Mouse (Mus musculus) ES-E14 (cell line): Measurements from ENCODE around the gene Megf9. TPM values are rescaled to one million over a fixed set of nuclear protein-coding genes. Genes with fewer than 3 reads are reported as not detected.

Source experiments
- DNase-seq: peaks from one replicate; pipeline ENCODE4 v3.0.0-alpha.2; 2013; ENCODE audit warnings: low read depth, low spot score
- H3K27ac ChIP-seq: 2 replicates; pipeline ENCODE4 v1.5.1; 2012; ENCODE audit warnings: low read depth, mild to moderate bottlenecking, low read length, moderate library complexity, mixed read lengths; ENCODE audit not compliant: poor library complexity, insufficient read depth, severe bottlenecking
- H3K36me3 ChIP-seq: 2 replicates; pipeline ENCODE4 v1.6.1; 2012; ENCODE audit warnings: mild to moderate bottlenecking, low read length, moderate library complexity, mixed read lengths; ENCODE audit not compliant: control insufficient read depth, poor library complexity, insufficient read depth, severe bottlenecking
- H3K4me1 ChIP-seq, 2 experiments: fragments of 150-350 bp in 1 of 2; sonication (generic) in 1 of 2; 2 replicates each; pipeline ENCODE4 v1.6.1; 2012; ENCODE audit warnings: low read length in 2 of 2, mild to moderate bottlenecking in 1 of 2, mixed read lengths in 1 of 2; ENCODE audit not compliant: control insufficient read depth in 2 of 2, insufficient read depth in 2 of 2, poor library complexity in 1 of 2
- H3K4me3 ChIP-seq, 2 experiments: fragments of 150-350 bp in 1 of 2; sonication (generic) in 1 of 2; 2 replicates each; pipeline ENCODE4 v1.5.1; 2012; ENCODE audit warnings: low read length in 2 of 2, low read depth in 1 of 2, mild to moderate bottlenecking in 1 of 2, mixed read lengths in 1 of 2; ENCODE audit not compliant: insufficient read depth in 1 of 2, poor library complexity in 1 of 2, severe bottlenecking in 1 of 2
- H3K9ac ChIP-seq: 2 replicates; pipeline ENCODE4 v1.6.1; 2012; ENCODE audit warnings: low read depth, mild to moderate bottlenecking, low read length, mixed read lengths; ENCODE audit not compliant: poor library complexity, insufficient read depth, severe bottlenecking
- H3K9me3 ChIP-seq: fragments of 150-350 bp; sonication (generic); 2 replicates; pipeline ENCODE4 v1.6.1; 2012; ENCODE audit warnings: low read depth, mild to moderate bottlenecking, low read length; ENCODE audit not compliant: control insufficient read depth, insufficient read depth
- CHD2 ChIP-seq: IDR thresholded peaks from 2 replicates; pipeline ENCODE4 v1.6.1; 2014; ENCODE audit warnings: mild to moderate bottlenecking, low read depth, low read length, inconsistent platforms
- HCFC1 ChIP-seq: IDR thresholded peaks from 2 replicates; pipeline ENCODE4 v1.6.1; 2012; ENCODE audit warnings: low read length, inconsistent platforms, borderline replicate concordance; ENCODE audit not compliant: insufficient read depth
- MAFK ChIP-seq: IDR thresholded peaks from 2 replicates; pipeline ENCODE4 v1.6.1; 2014; ENCODE audit warnings: mild to moderate bottlenecking, low read depth, low read length, inconsistent platforms; ENCODE audit not compliant: insufficient read depth
- ZC3H11A ChIP-seq: IDR thresholded peaks from 2 replicates; pipeline ENCODE4 v1.6.1; 2012; ENCODE audit warnings: low read depth, mild to moderate bottlenecking, inconsistent platforms, low read length, borderline replicate concordance
- ZNF384 ChIP-seq: IDR thresholded peaks from 2 replicates; pipeline ENCODE4 v1.6.1; 2012; ENCODE audit warnings: low read depth, low read length, inconsistent platforms
- in situ Hi-C, 2 experiments: fragments of 600-800 bp; cut with MboI; formaldehyde crosslinking; loops; one replicate each; pipeline ENCODE4 v1.15.1; 2025; ENCODE audit warnings: low sequenced_read_pairs in 2 of 2, inconsistent platforms in 1 of 2; ENCODE audit not compliant: unreplicated experiment in 2 of 2
- total RNA-seq: library from RNA; depleted of rRNA; stranded (reverse); fragments of 300-350 nt; gene quantifications from 2 replicates; pipeline ENCODE4 v1.2.3, GENCODE M21; 2012

Megf9 gene
- total RNA-seq, 1 experiment = 2.2 TPM

DNA sequence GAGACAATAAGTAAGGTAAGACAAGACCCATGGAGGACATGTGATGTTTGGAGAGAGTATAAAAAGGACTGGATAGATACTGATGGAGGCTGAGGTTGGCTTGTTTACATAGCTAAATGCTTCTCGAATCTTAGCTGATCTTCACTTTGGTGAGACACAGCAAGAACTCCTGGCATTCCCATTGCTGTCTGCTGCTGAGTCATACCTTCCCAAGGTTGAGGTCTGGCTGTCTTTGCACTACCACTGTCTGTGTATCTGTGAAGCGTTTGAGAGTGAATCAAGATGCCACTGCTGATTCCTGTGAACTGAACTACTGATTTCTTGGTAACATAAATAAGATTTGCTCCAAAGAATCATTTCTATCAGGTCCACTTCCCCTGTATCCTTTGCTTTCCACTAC is 19.1 kb upstream of the Megf9 start:
- no peak overlapping the region for H3K27ac ChIP-seq
- no peak overlapping the region for H3K4me3 ChIP-seq
- H3K36me3 ChIP-seq = no peaks in the 10 kb centered on the region
- no peaks in the 10 kb centered on the region for H3K4me1 ChIP-seq
- H3K9me3 ChIP-seq = no peaks in the 10 kb centered on the region
- H3K9ac ChIP-seq = no peak overlapping the region
- DNase-seq = no peak
- TF ChIP-seq CHD2 (no peak), ZNF384 (no peak), HCFC1 (no peak), MAFK (no peak), ZC3H11A (no peak)
- in situ Hi-C loops = no loop called here

DNA sequence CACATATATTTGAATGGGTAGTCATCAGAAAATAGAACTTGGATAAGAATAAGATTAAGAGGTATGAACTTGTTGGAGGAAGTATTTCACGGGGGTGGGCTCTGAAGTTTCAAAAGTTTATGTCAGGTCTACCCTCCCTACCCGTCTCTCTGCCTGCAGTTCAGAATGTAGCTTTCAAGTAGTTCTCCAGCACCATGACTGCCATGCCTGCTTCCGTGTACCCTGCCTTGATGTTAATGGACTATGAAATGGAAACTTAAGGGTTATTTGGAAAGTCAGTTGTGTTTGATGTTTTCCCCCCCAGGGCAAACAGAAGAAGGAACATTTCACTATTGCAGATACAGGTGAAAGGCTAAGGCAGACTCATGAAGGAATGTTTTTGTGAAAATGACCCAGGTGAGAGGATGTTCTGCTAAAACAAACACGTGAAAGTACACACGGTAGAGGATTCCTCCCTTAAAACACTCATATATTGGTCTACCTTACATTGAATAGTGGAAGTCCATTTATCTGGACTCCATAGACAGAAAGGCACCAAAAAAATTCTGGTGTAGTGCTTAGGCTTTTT is 18.5 kb upstream of the Megf9 start:
- H3K9me3 ChIP-seq = no peaks in the 10 kb centered on the region
- no peak overlapping the region for H3K4me3 ChIP-seq
- H3K9ac ChIP-seq = no peak overlapping the region
- no peaks in the 10 kb centered on the region for H3K36me3 ChIP-seq
- TF ChIP-seq ZC3H11A = no peak
- TF ChIP-seq CHD2 = no peak
- TF ChIP-seq HCFC1 = no peak
- no peak for TF ChIP-seq MAFK
- no peak for TF ChIP-seq ZNF384
- no peak for DNase-seq
- in situ Hi-C loops = no loop called here
- H3K27ac ChIP-seq = no peak overlapping the region
- H3K4me1 ChIP-seq = no peaks in the 10 kb centered on the region

DNA sequence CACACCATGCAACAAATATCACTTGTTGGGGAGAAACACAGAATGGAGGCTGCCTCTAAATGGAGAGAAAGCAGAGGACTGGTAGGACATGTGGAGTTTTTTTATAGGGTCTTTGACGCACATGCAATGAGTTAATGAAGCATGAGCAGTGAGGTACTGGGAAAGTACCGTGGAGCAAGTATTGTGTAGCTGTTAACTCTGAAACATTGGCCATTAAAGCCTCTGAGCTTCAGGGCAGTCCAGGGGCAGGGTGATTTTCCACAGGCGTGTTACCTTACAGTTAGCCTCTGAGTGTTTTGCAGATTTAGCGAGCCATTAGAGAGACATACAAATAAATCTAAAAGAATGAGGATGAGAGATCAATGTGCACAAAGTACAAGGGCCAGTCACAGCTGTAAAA is 17.3 kb upstream of the Megf9 start:
- Histone ChIP-seq H3K9me3 (no peaks in the 10 kb centered on the region), H3K9ac (no peak overlapping the region), H3K36me3 (no peaks in the 10 kb centered on the region), H3K27ac (no peak overlapping the region), H3K4me1 (no peaks in the 10 kb centered on the region), H3K4me3 (no peak overlapping the region)
- in situ Hi-C loops = no loop called here
- no peak for TF ChIP-seq MAFK
- TF ChIP-seq ZC3H11A = no peak
- TF ChIP-seq ZNF384 = no peak
- DNase-seq = no peak

DNA sequence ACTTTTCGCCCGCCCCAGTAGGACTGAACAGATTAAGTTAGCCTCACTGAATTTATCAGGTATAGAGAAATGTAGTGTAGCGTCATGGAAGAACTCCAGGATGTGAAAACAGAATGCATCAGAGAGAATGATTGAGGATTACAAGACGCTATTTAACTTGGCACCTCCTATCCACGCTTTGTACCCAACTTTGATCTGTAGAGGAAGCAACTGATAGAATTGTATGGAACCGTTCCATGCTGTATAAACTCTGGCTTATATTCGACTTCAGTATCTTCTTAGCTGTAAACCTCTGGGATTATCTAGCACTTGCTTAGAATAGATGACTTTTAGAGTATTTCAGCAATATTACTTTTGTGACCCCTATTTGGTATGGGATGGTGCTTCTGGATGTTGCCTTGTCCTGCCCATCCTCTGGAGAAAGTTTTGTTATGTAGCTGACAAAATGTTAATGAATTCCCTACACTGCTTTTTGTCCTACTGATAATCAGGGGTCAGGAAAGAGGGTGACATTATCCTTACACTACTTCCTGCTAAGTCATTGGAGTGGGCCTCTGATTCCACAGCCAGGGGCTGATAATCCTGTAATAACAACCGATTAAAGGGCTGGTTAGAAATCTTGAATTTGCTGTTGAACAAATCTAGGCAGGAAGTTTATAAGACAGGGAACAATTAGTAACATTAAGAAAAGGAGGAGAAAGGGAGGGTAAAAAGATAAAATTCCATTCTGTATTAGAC is 12.8 kb upstream of the Megf9 start:
- no peak for DNase-seq
- no peak for TF ChIP-seq ZC3H11A
- Histone ChIP-seq H3K36me3 (no peaks in the 10 kb centered on the region), H3K4me1 (no peaks in the 10 kb centered on the region), H3K9ac (no peak overlapping the region), H3K4me3 (no peak overlapping the region), H3K27ac (no peak overlapping the region), H3K9me3 (no peaks in the 10 kb centered on the region)
- in situ Hi-C loops = no loop called here
